ENCODE assay signal across 7 mouse cellular contexts in the genomic region with DNA sequence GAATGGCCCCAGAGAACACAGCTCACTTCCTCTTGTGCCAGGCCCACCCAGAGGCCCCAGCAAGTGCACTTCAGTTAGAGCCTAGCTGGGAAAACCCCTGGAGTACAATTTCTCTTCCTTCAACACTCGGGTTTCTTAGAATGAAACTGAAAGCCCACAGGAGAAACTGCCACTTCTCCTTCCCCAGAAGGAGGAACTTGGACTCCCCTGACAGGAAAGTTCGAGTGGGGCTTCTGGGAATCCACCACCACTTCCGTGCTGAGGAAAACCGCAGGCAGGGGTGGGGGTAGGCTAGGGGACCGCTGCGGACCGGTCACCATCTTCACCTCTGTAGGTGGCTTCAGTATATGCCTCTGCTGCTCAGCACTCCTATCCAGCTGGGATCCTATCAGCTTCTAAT. TPM values are rescaled to one million over a fixed set of nuclear protein-coding genes. Genes with fewer than 3 reads are reported as not detected.
A peak's percentile ranks its signal among the peaks of the same experiment; 100 is the strongest.
DNase-seq lines count a peak whose midpoint lies in the region; ATAC-seq and TF ChIP-seq lines count a peak whose summit lies in the region.

No protein-coding gene starts in this region.

- no peak for TF ChIP-seq RAD21 in MEL (IDR thresholded peaks at IDR 0.05; ENCODE audit: low read depth, low read length)

- TF ChIP-seq EP300 in MEL (IDR thresholded peaks at IDR 0.05; ENCODE audit: low read depth in 1 of 2, low read length in 2 of 2): peak in 1 of 2 experiments; percentile 82; a peak in 3 of 4 replicates
- no peak for TF ChIP-seq EP300 in heart, adult 2 months (IDR thresholded peaks at IDR 0.05; ENCODE audit: insufficient read depth, low read depth, low read length)
- peak; percentile 88 for TF ChIP-seq EP300 in liver, postnatal 0 days (IDR thresholded peaks at IDR 0.05; ENCODE audit: low read depth)

- WGBS in heart, adult 2 months: 47% methylated on average over 7 of the region's 7 CpGs
- WGBS in liver, postnatal 0 days (ENCODE audit: insufficient replicate concordance): 20% methylated on average over 7 of the region's 7 CpGs
- 63% methylated on average over 7 of the region's 7 CpGs for WGBS in hindbrain, embryonic 14.5 days

- peak overlapping the region; percentile 42 to 52 for H3K4me3 ChIP-seq in MEL (ENCODE audit: control insufficient read depth in 1 of 2, insufficient read depth in 1 of 2, low read depth in 2 of 2, low read length in 2 of 2)
- H3K4me3 ChIP-seq in heart, adult 2 months: no peak overlapping the region
- peak overlapping the region; percentile 6 for H3K4me3 ChIP-seq in liver, postnatal 0 days (ENCODE audit: low read depth, low read length)
- H3K4me3 ChIP-seq in hindbrain, embryonic 14.5 days (replicated peaks; ENCODE audit: low read length): no peak overlapping the region
- no peak overlapping the region for H3K4me3 ChIP-seq in left cerebral cortex, adult 2 months

- H3K27ac ChIP-seq in MEL (ENCODE audit: control insufficient read depth, low read depth, low read length): peak overlapping the region; percentile 89
- peak overlapping the region; percentile 52 for H3K27ac ChIP-seq in heart, adult 2 months
- peak overlapping the region; percentile 93 for H3K27ac ChIP-seq in liver, postnatal 0 days (ENCODE audit: low read depth)
- H3K27ac ChIP-seq in hindbrain, embryonic 14.5 days: no peak overlapping the region
- no peak overlapping the region for H3K27ac ChIP-seq in left cerebral cortex, adult 2 months

- intact Hi-C loops in heart, adult 2 months (cut with DNase I): loop anchor here (2.0 kb wide), 1 partner anchor 15 kb away; no protein-coding TSS in a partner anchor
- intact Hi-C loops in left cerebral cortex, adult 2 months (cut with DNase I): no loop called here

- H3K9ac ChIP-seq in MEL (ENCODE audit: control insufficient read depth, low read depth, low read length, poor library complexity, severe bottlenecking): peak overlapping the region; percentile 84
- no peak overlapping the region for H3K9ac ChIP-seq in heart, adult 2 months (ENCODE audit: low read depth, low read length)
- peak overlapping the region; percentile 40 for H3K9ac ChIP-seq in liver, postnatal 0 days (replicated peaks)
- no peak overlapping the region for H3K9ac ChIP-seq in hindbrain, embryonic 14.5 days

- DNase-seq in MEL (ENCODE audit: low read depth, low spot score): peak; percentile 80
- DNase-seq in heart, adult 2 months: peak; percentile 54 to 76
- DNase-seq in liver, postnatal 0 days: peak; percentile 75
- DNase-seq in spleen, postnatal 10 days (ENCODE audit: low spot score in 2 of 2): peak; percentile 40 to 67
- no peak for DNase-seq in hindbrain, embryonic 14.5 days (ENCODE audit: low spot score)
- no peak for DNase-seq in retina, postnatal 1 day
- DNase-seq in left cerebral cortex, adult 2 months (ENCODE audit: extremely low spot score in 1 of 2, low spot score in 2 of 2): no peak

- no peaks in the 10 kb centered on the region for H3K27me3 ChIP-seq in MEL (ENCODE audit: control insufficient read depth in 1 of 2, insufficient read depth in 2 of 2, low read length in 2 of 2)
- no peaks in the 10 kb centered on the region for H3K27me3 ChIP-seq in heart, adult 2 months (ENCODE audit: control insufficient read depth, insufficient read depth, low read length)
- no peaks in the 10 kb centered on the region for H3K27me3 ChIP-seq in liver, postnatal 0 days (ENCODE audit: insufficient read depth, low read length)
- no peaks in the 10 kb centered on the region for H3K27me3 ChIP-seq in hindbrain, embryonic 14.5 days (ENCODE audit: control insufficient read depth, insufficient read depth, low read length)

- peaks cover 6 to 54% of the 10 kb centered on the region in 2 experiments for H3K4me1 ChIP-seq in MEL (ENCODE audit: control insufficient read depth in 1 of 2, insufficient read depth in 2 of 2, low read length in 2 of 2)
- H3K4me1 ChIP-seq in heart, adult 2 months (ENCODE audit: control insufficient read depth, insufficient read depth, low read length): peaks cover 9% of the 10 kb centered on the region
- H3K4me1 ChIP-seq in liver, postnatal 0 days (ENCODE audit: insufficient read depth): peaks cover 67% of the 10 kb centered on the region
- H3K4me1 ChIP-seq in hindbrain, embryonic 14.5 days (replicated peaks; ENCODE audit: control insufficient read depth, insufficient read depth, low read length): peaks cover 22% of the 10 kb centered on the region

- no peaks in the 10 kb centered on the region for H3K9me3 ChIP-seq in MEL (replicated peaks; ENCODE audit: insufficient read depth, low read length)
- no peaks in the 10 kb centered on the region for H3K9me3 ChIP-seq in liver, postnatal 0 days (ENCODE audit: low read length)
- H3K9me3 ChIP-seq in hindbrain, embryonic 14.5 days (ENCODE audit: control insufficient read depth, low read length): no peaks in the 10 kb centered on the region

- peak overlapping the region; percentile 42 for H3K4me2 ChIP-seq in liver, postnatal 0 days (ENCODE audit: low read depth, low read length)
- no peak overlapping the region for H3K4me2 ChIP-seq in hindbrain, embryonic 14.5 days (replicated peaks)

- TF ChIP-seq POLR2A in MEL (IDR thresholded peaks at IDR 0.05; ENCODE audit: control insufficient read depth in 1 of 2, insufficient read depth in 1 of 2, low read depth in 1 of 2, low read length in 2 of 2, poor library complexity in 1 of 2): peak in 1 of 2 experiments; percentile 50; a peak in 1 of 4 replicates
- TF ChIP-seq POLR2A in heart, adult 2 months (IDR thresholded peaks at IDR 0.05; ENCODE audit: insufficient read depth, low read depth, low read length): no peak

- TF ChIP-seq CTCF in MEL (IDR thresholded peaks at IDR 0.05 in 2 of 3, conservative IDR thresholded peaks at IDR 0.05 in 1 of 3; ENCODE audit: control insufficient read depth in 1 of 3, insufficient read depth in 1 of 3, low read depth in 2 of 3, low read length in 3 of 3, poor library complexity in 1 of 3, severe bottlenecking in 1 of 3): no peak
- no peak for TF ChIP-seq CTCF in heart, adult 2 months (IDR thresholded peaks at IDR 0.05)
- no peak for TF ChIP-seq CTCF in liver, postnatal 0 days (IDR thresholded peaks at IDR 0.05; ENCODE audit: low read depth)
- TF ChIP-seq CTCF in left cerebral cortex, adult 2 months (IDR thresholded peaks at IDR 0.05): no peak

- no peaks in the 10 kb centered on the region; the same call in 1 of the 2 replicates for H3K79me2 ChIP-seq in MEL (ENCODE audit: control insufficient read depth, insufficient read depth, low read length, poor library complexity)
- no peaks in the 10 kb centered on the region for H3K79me2 ChIP-seq in heart, adult 2 months (replicated peaks; ENCODE audit: control insufficient read depth, insufficient read depth, low read length)

- peaks cover 0 to 28% of the 10 kb centered on the region in 2 experiments; a peak in 2 of 4 replicates for H3K36me3 ChIP-seq in MEL (ENCODE audit: control insufficient read depth in 1 of 2, insufficient read depth in 2 of 2, low read length in 2 of 2)
- no peaks in the 10 kb centered on the region for H3K36me3 ChIP-seq in heart, adult 2 months (ENCODE audit: control insufficient read depth, insufficient read depth, low read length)
- no peaks in the 10 kb centered on the region for H3K36me3 ChIP-seq in liver, postnatal 0 days (replicated peaks; ENCODE audit: insufficient read depth, low read length)
- no peaks in the 10 kb centered on the region for H3K36me3 ChIP-seq in hindbrain, embryonic 14.5 days (replicated peaks; ENCODE audit: control insufficient read depth, insufficient read depth)

- ATAC-seq in liver, postnatal 0 days: peak; percentile 33
- no peak for ATAC-seq in hindbrain, embryonic 14.5 days (ENCODE audit: low FRiP score)

TF ChIP-seq in MEL, 35 proteins besides CTCF, POLR2A, EP300 and RAD21:
- TF ChIP-seq ZC3H11A (IDR thresholded peaks at IDR 0.05; ENCODE audit: low read depth, low read length): no peak
- TF ChIP-seq BHLHE40 (IDR thresholded peaks at IDR 0.05; ENCODE audit: borderline replicate concordance, low read depth, low read length): no peak
- no peak for TF ChIP-seq GABPA (IDR thresholded peaks at IDR 0.05; ENCODE audit: low read depth, low read length)
- TF ChIP-seq TBP (IDR thresholded peaks at IDR 0.05; ENCODE audit: low read depth, low read length): 0 out of 2 replicates have a peak, but pooled peaks have one; percentile 7
- TF ChIP-seq MYC (IDR thresholded peaks at IDR 0.05; ENCODE audit: low read depth, low read length): no peak
- peak; percentile 38; the same call in 1 of the 2 replicates for TF ChIP-seq NELFE (IDR thresholded peaks at IDR 0.05; ENCODE audit: low read depth, low read length)
- no peak for TF ChIP-seq POLR2AphosphoS2 (IDR thresholded peaks at IDR 0.05; ENCODE audit: low read length)
- peak; percentile 60 for TF ChIP-seq MAZ (IDR thresholded peaks at IDR 0.05; ENCODE audit: low read depth, low read length)
- TF ChIP-seq USF2 (IDR thresholded peaks at IDR 0.05; ENCODE audit: borderline replicate concordance in 1 of 2, insufficient read depth in 1 of 2, low read depth in 1 of 2, low read length in 2 of 2): no peak
- no peak for TF ChIP-seq SMC3 (IDR thresholded peaks at IDR 0.05; ENCODE audit: low read depth, low read length)
- peak; percentile 80; the same call in 1 of the 2 replicates for TF ChIP-seq ETS1 (IDR thresholded peaks at IDR 0.05; ENCODE audit: low read depth, low read length)
- TF ChIP-seq TAL1 (IDR thresholded peaks at IDR 0.05; ENCODE audit: low read length): no peak
- TF ChIP-seq ELF1 (IDR thresholded peaks at IDR 0.05; ENCODE audit: low read depth, low read length): 0 out of 2 replicates have a peak, but pooled peaks have one; percentile 52

RNA-seq across cellular contexts. Expression of a gene that starts 34.7 kb away (rescaled TPM):
- total RNA-seq in MEL (2012; rRNA removed): 0.07 and 0.23 TPM in 2 replicates
- under 1 TPM in 1 of 2 experiments, not detected in 1; 0.39 TPM for polyA plus RNA-seq in MEL (2012; ENCODE audit: insufficient read depth in 1 of 2, insufficient read length in 2 of 2, low read depth in 1 of 2, low replicate concordance in 2 of 2, missing spikeins in 1 of 2)
- 1 to 10 TPM; 1.9 to 2.4 TPM for total RNA-seq in heart, adult 2 months (2021)
- polyA plus RNA-seq in heart, adult 2 months (2012; rRNA removed): 5.9 and 9.2 TPM in 2 replicates
- polyA plus RNA-seq in liver, postnatal 0 days (2015; fragmentation: Nextera tagmentation; extraction: Ambion mirVana): 6.3 and 8.9 TPM in 2 replicates
- 3.8 and 4.9 TPM in 2 replicates for polyA plus RNA-seq in hindbrain, embryonic 14.5 days (2014; fragmentation: Nextera tagmentation; extraction: Ambion mirVana)
- total RNA-seq in left cerebral cortex, adult 2 months (2021): 1 to 10 TPM; 5.4 to 7.4 TPM

RNA-seq across cellular contexts. Expression of a gene that starts 47.6 kb away (rescaled TPM):
- total RNA-seq in MEL (2012; rRNA removed): 119 and 143 TPM in 2 replicates
- polyA plus RNA-seq in MEL (2012; ENCODE audit: insufficient read depth in 1 of 2, insufficient read length in 2 of 2, low read depth in 1 of 2, low replicate concordance in 2 of 2, missing spikeins in 1 of 2): 100 to 1,000 TPM; 147 to 233 TPM
- 100 to 1,000 TPM; 186 to 203 TPM for total RNA-seq in heart, adult 2 months (2021)
- 234 and 293 TPM in 2 replicates for polyA plus RNA-seq in heart, adult 2 months (2012; rRNA removed)
- polyA plus RNA-seq in liver, postnatal 0 days (2015; fragmentation: Nextera tagmentation; extraction: Ambion mirVana): 49.0 and 57.5 TPM in 2 replicates
- 530 and 564 TPM in 2 replicates for polyA plus RNA-seq in hindbrain, embryonic 14.5 days (2014; fragmentation: Nextera tagmentation; extraction: Ambion mirVana)
- 100 to 1,000 TPM; 537 to 552 TPM for total RNA-seq in left cerebral cortex, adult 2 months (2021)

Comparison
In these comparisons a context has a peak if more than half of its experiments do, and no peak if none do; other contexts are left out.
1. DNase-seq: peak in MEL (single experiment), heart, adult 2 months (2 of 2), liver, postnatal 0 days (single experiment) and spleen, postnatal 10 days (2 of 2); none in hindbrain, embryonic 14.5 days (single experiment), retina, postnatal 1 day (single experiment) and left cerebral cortex, adult 2 months (0 of 2).
2. H3K27ac ChIP-seq: peak in MEL (single experiment), heart, adult 2 months (single experiment) and liver, postnatal 0 days (single experiment); none in hindbrain, embryonic 14.5 days (single experiment) and left cerebral cortex, adult 2 months (single experiment).
3. H3K4me3 ChIP-seq: peak in MEL (2 of 2) and liver, postnatal 0 days (single experiment); none in heart, adult 2 months (single experiment), hindbrain, embryonic 14.5 days (single experiment) and left cerebral cortex, adult 2 months (single experiment).
4. H3K9ac ChIP-seq: peak in MEL (single experiment) and liver, postnatal 0 days (single experiment); none in heart, adult 2 months (single experiment) and hindbrain, embryonic 14.5 days (single experiment).